31 mouse cellular contexts compared by ENCODE assay signal in the genomic region with DNA sequence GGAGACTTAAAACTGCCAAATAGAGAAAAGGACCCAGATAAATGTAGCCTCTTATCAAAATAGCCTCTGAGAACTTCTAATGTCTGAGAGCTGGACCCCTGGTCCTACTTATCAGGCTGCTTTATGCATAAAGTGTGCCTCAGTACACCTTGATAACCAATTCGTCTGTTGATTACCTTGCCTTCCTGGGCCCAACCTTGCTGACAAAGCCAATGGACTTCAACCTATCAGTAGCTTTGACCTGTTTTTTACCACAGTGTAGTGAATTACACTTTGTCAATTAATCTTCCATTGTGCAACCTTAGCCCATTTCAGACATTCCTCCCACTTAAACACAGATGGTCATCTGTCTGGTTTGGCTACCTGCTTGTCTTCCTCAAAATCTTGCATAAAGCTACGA. TPM values are rescaled to one million over a fixed set of nuclear protein-coding genes. Genes with fewer than 3 reads are reported as not detected.
"Had no signal": no experiment of that assay in that cellular context is flagged by ENCODE, and none has a peak within 500 bp of the region (broad histone marks: within the 10 kb centered on the region; RNA-seq: fewer than 3 reads in every experiment).

No protein-coding gene starts in this region.

- H3K4me2 ChIP-seq: heart, embryonic 11.5 days; heart, embryonic 13.5 days; heart, embryonic 15.5 days; hindbrain, embryonic 12.5 days; hindbrain, embryonic 14.5 days; kidney, embryonic 15.5 days; limb, embryonic 12.5 days; liver, embryonic 11.5 days; liver, embryonic 13.5 days; liver, embryonic 15.5 days had no signal

- H3K4me1 ChIP-seq: heart, embryonic 13.5 days; heart, embryonic 15.5 days; hindbrain, embryonic 10.5 days; hindbrain, embryonic 12.5 days; kidney, embryonic 15.5 days; limb, embryonic 10.5 days; limb, embryonic 12.5 days; liver, embryonic 13.5 days; liver, embryonic 15.5 days had no signal

- H3K27me3 ChIP-seq: heart, embryonic 13.5 days; heart, embryonic 15.5 days; hindbrain, embryonic 12.5 days; kidney, embryonic 15.5 days; limb, embryonic 12.5 days; liver, embryonic 13.5 days; liver, embryonic 15.5 days had no signal

- H3K36me3 ChIP-seq: heart, embryonic 13.5 days; heart, embryonic 15.5 days; hindbrain, embryonic 10.5 days; hindbrain, embryonic 12.5 days; kidney, embryonic 15.5 days; limb, embryonic 10.5 days; limb, embryonic 12.5 days; liver, embryonic 13.5 days; liver, embryonic 15.5 days had no signal

- H3K27ac ChIP-seq: heart, adult 2 months; heart, embryonic 13.5 days; heart, embryonic 15.5 days; hindbrain, embryonic 10.5 days; hindbrain, embryonic 12.5 days; hindbrain, embryonic 14.5 days; kidney, embryonic 15.5 days; kidney, postnatal 0 days; left cerebral cortex, adult 2 months; limb, embryonic 10.5 days; limb, embryonic 12.5 days; liver, embryonic 13.5 days; liver, embryonic 15.5 days had no signal

- H3K9ac ChIP-seq: heart, embryonic 13.5 days; heart, embryonic 15.5 days; hindbrain, embryonic 12.5 days; hindbrain, embryonic 14.5 days; kidney, embryonic 15.5 days; limb, embryonic 12.5 days; liver, embryonic 13.5 days; liver, embryonic 15.5 days had no signal

- ATAC-seq: hindbrain, embryonic 16.5 days; inflammation-experienced regulatory T-cells, adult 6 months had no signal

- DNase-seq: gastrocnemius, postnatal 10 days; gastrocnemius, postnatal 25 days; heart, adult 2 months; heart, postnatal 14 days; heart, postnatal 4 days; kidney, adult 11 months; kidney, adult 2 months; kidney, adult 9 months; kidney, postnatal 14 days; kidney, postnatal 36 days; liver; liver, embryonic 13.5 days had no signal

- H3K4me3 ChIP-seq: heart, adult 2 months; heart, embryonic 13.5 days; heart, embryonic 15.5 days; hindbrain, embryonic 10.5 days; hindbrain, embryonic 12.5 days; kidney, embryonic 15.5 days; left cerebral cortex, adult 2 months; limb, embryonic 10.5 days; limb, embryonic 12.5 days; liver, embryonic 13.5 days; liver, embryonic 15.5 days had no signal

- H3K9me3 ChIP-seq: heart, embryonic 13.5 days; heart, embryonic 15.5 days; hindbrain, embryonic 10.5 days; hindbrain, embryonic 12.5 days; kidney, embryonic 15.5 days; limb, embryonic 10.5 days; limb, embryonic 12.5 days; liver, embryonic 13.5 days; liver, embryonic 15.5 days had no signal

RNA-seq across cellular contexts. Expression of a gene that starts 24.1 kb away (rescaled TPM):
- total RNA-seq: gastrocnemius, adult 18-20 months; granulocyte monocyte progenitor cell, adult 5-6 weeks; layer of hippocampus, adult 18-20 months; layer of hippocampus, postnatal 25 days had no signal
- polyA plus RNA-seq: hindbrain, embryonic 10.5 days; inflammation-experienced regulatory T-cells, adult 6 months; limb, embryonic 10.5 days had no signal

RNA-seq across cellular contexts. Expression of a gene that starts 51.6 kb away (rescaled TPM):
- total RNA-seq: granulocyte monocyte progenitor cell, adult 5-6 weeks had no signal
